Mouse (Mus musculus): Measurements from ENCODE around the gene Mgat4c. TPM values are rescaled to one million over a fixed set of nuclear protein-coding genes. Genes with fewer than 3 reads are reported as not detected.
A peak's percentile ranks its signal among the peaks of the same experiment; 100 is the strongest.

The Mgat4c gene
- polyA plus RNA-seq, 1 experiment from 2014 or later = 1.5 TPM

DNA sequence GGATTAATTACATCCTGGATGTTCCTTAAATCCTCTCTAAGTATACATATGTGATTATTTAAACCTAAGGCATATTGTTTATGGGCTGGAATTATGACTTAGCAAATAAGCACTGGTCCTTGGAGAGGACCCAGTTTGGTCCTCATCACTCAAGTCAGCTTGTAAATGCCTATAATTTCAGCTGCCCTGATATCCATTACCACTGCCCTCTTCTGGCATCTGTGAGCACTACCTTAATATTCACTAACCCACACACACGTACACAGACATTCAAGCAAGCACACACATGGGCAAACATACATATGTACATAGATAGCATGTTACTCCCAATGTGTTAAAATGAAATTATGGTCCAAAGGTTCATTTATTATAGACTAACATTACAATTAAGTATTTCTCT lies 474.6 kb downstream of the Mgat4c start:
- no peak for ATAC-seq (ENCODE audit: insufficient number of reproducible peaks, insufficient read depth, low FRiP score, low TSS enrichment)
- Histone ChIP-seq H3K4me3 (no peak overlapping the region), H3K4me1 (no peaks in the 10 kb centered on the region), H3K4me2 (replicated peaks) (no peak overlapping the region), H3K27ac (no peak overlapping the region), H3K9me3 (no peaks in the 10 kb centered on the region), H3K27me3 (no peaks in the 10 kb centered on the region), H3K36me3 (no peaks in the 10 kb centered on the region), H3K9ac (no peak overlapping the region)
- WGBS = 42% methylated on average over 1 of the region's 1 CpGs

GRCm38 (mm10) chr10:102158809-102159208 lies 477.5 kb downstream of the Mgat4c start:
- Histone ChIP-seq H3K4me2 (replicated peaks) (peak overlapping the region; percentile 21; the same call in 1 of the 2 replicates), H3K27me3 (no peaks in the 10 kb centered on the region), H3K36me3 (no peaks in the 10 kb centered on the region), H3K4me1 (no peaks in the 10 kb centered on the region), H3K27ac (no peak overlapping the region), H3K4me3 (no peak overlapping the region), H3K9ac (no peak overlapping the region), H3K9me3 (no peaks in the 10 kb centered on the region)
- WGBS = 33% methylated on average over 12 of the region's 12 CpGs
- no peak for ATAC-seq (ENCODE audit: insufficient number of reproducible peaks, insufficient read depth, low FRiP score, low TSS enrichment)

DNA sequence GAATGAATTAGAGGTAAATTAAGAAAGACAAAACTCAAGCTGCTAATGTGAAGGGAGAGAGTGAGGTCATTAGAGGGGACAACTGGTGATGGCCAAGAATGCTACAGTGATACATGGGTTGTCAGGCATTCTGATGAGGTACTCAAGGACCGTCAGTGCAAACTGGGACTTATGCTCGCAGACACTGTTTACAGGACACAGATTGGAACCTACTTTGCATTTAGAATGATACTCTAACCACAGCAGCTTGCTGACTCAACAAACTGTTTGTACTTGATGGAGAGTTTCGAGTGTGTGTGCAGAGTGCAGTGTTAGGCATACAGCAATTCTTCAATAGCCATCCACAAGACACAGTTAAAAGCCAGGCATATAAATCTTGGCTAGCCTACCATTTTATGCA lies 503.4 kb downstream of the Mgat4c start:
- WGBS = 77% methylated on average over 3 of the region's 3 CpGs
- H3K9ac ChIP-seq = no peak overlapping the region
- no peak for ATAC-seq (ENCODE audit: insufficient number of reproducible peaks, insufficient read depth, low FRiP score, low TSS enrichment)
- H3K4me1 ChIP-seq = no peaks in the 10 kb centered on the region
- no peaks in the 10 kb centered on the region for H3K9me3 ChIP-seq
- no peak overlapping the region for H3K4me3 ChIP-seq
- H3K4me2 ChIP-seq (replicated peaks) = no peak overlapping the region
- H3K27me3 ChIP-seq = no peaks in the 10 kb centered on the region
- H3K36me3 ChIP-seq = no peaks in the 10 kb centered on the region
- no peak overlapping the region for H3K27ac ChIP-seq

- Histone ChIP-seq H3K4me3 (no peak overlapping the region), H3K9me3 (no peaks in the 10 kb centered on the region), H3K27me3 (no peaks in the 10 kb centered on the region), H3K27ac (no peak overlapping the region), H3K4me2 (replicated peaks) (no peak overlapping the region), H3K9ac (no peak overlapping the region), H3K4me1 (no peaks in the 10 kb centered on the region), H3K36me3 (no peaks in the 10 kb centered on the region)
- no peak for ATAC-seq (ENCODE audit: insufficient number of reproducible peaks, insufficient read depth, low FRiP score, low TSS enrichment)
- WGBS = 80% methylated on average over 1 of the region's 1 CpGs
Measured at GRCm38 (mm10) chr10:102191646-102192045, 510.4 kb downstream of the Mgat4c start.

GRCm38 (mm10) chr10:102196850-102197249 lies 515.6 kb downstream of the Mgat4c start:
- no peak overlapping the region for H3K4me2 ChIP-seq (replicated peaks)
- no peaks in the 10 kb centered on the region for H3K4me1 ChIP-seq
- H3K9me3 ChIP-seq = no peaks in the 10 kb centered on the region
- 88% methylated on average over 4 of the region's 4 CpGs for WGBS
- no peak overlapping the region for H3K4me3 ChIP-seq
- H3K9ac ChIP-seq = no peak overlapping the region
- ATAC-seq (ENCODE audit: insufficient number of reproducible peaks, insufficient read depth, low FRiP score, low TSS enrichment) = no peak
- no peaks in the 10 kb centered on the region for H3K36me3 ChIP-seq
- H3K27ac ChIP-seq = no peak overlapping the region
- H3K27me3 ChIP-seq = no peaks in the 10 kb centered on the region

GRCm38 (mm10) chr10:102238558-102239211 lies 557.4 kb downstream of the Mgat4c start:
- no peak overlapping the region for H3K9ac ChIP-seq
- H3K36me3 ChIP-seq = no peaks in the 10 kb centered on the region
- H3K9me3 ChIP-seq = no peaks in the 10 kb centered on the region
- H3K4me1 ChIP-seq = no peaks in the 10 kb centered on the region
- no peaks in the 10 kb centered on the region for H3K27me3 ChIP-seq
- no peak overlapping the region for H3K4me2 ChIP-seq (replicated peaks)
- ATAC-seq (ENCODE audit: insufficient number of reproducible peaks, insufficient read depth, low FRiP score, low TSS enrichment) = no peak
- 60% methylated on average over 6 of the region's 6 CpGs for WGBS
- H3K4me3 ChIP-seq = no peak overlapping the region
- H3K27ac ChIP-seq = no peak overlapping the region

DNA sequence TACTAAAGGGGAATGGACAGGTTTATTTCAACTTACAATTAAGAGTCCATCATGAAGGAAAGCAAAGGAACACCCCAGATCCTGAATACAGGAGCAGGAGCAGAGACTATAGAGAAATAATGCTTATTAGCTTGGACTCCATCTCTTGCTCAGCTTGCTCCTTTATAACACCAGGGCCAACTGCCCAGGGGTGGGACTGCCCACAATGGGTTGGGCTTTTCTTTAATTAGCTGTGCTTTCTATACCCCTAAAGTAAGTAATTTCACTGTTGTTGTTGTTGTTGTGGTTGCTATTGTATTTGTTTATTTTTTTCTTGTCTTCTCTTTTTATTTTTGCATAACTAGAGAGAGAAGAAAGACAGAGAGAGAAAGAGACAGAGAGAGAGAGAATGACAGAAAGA lies 562.6 kb downstream of the Mgat4c start:
- Histone ChIP-seq H3K9ac (no peak overlapping the region), H3K27ac (no peak overlapping the region), H3K4me3 (no peak overlapping the region), H3K27me3 (no peaks in the 10 kb centered on the region), H3K4me1 (no peaks in the 10 kb centered on the region), H3K4me2 (replicated peaks) (no peak overlapping the region), H3K9me3 (no peaks in the 10 kb centered on the region), H3K36me3 (no peaks in the 10 kb centered on the region)
- ATAC-seq (ENCODE audit: insufficient number of reproducible peaks, insufficient read depth, low FRiP score, low TSS enrichment) = no peak

GRCm38 (mm10) chr10:102244601-102245000 lies 563.3 kb downstream of the Mgat4c start:
- Histone ChIP-seq H3K27ac (no peak overlapping the region), H3K4me1 (no peaks in the 10 kb centered on the region), H3K4me3 (no peak overlapping the region), H3K4me2 (replicated peaks) (no peak overlapping the region), H3K27me3 (no peaks in the 10 kb centered on the region), H3K36me3 (no peaks in the 10 kb centered on the region), H3K9ac (no peak overlapping the region), H3K9me3 (no peaks in the 10 kb centered on the region)
- 57% methylated on average over 5 of the region's 5 CpGs for WGBS
- ATAC-seq (ENCODE audit: insufficient number of reproducible peaks, insufficient read depth, low FRiP score, low TSS enrichment) = no peak

- Histone ChIP-seq H3K4me2 (replicated peaks) (no peak overlapping the region), H3K4me3 (no peak overlapping the region), H3K27ac (no peak overlapping the region), H3K36me3 (no peaks in the 10 kb centered on the region), H3K4me1 (no peaks in the 10 kb centered on the region), H3K27me3 (no peaks in the 10 kb centered on the region), H3K9me3 (no peaks in the 10 kb centered on the region), H3K9ac (no peak overlapping the region)
- WGBS = 66% methylated on average over 9 of the region's 9 CpGs
- ATAC-seq (ENCODE audit: insufficient number of reproducible peaks, insufficient read depth, low FRiP score, low TSS enrichment) = no peak
Measured at GRCm38 (mm10) chr10:102245269-102245668, 564.0 kb downstream of the Mgat4c start.

DNA sequence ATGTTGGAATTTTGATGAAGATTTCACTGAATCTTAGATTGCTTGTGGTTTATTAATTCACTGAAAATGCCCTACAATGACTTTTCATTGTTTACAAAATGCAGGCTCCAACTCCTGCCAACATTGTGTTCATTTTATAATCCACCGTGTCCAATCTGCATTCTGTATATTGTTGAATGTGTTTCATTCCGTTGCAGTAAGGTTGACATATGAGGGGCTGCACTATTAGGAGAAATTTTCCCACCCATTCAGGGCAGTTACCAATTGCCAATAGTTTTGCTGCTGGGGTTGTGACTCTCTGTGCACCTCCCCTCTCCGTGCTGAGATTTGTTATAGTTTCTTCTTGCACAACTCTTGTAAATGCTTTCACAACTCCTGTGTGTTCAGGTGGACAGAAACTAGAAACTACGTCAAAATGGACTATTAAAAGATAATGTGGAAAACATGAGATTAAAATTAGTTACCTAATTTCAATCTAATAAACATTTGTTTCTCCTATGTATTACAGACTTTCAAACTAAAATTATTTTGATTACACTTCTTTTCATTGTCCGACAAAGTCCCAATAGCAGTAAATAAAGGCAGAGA lies 627.7 kb downstream of the Mgat4c start:
- ATAC-seq (ENCODE audit: insufficient number of reproducible peaks, insufficient read depth, low FRiP score, low TSS enrichment) = no peak
- WGBS = 87% methylated on average over 5 of the region's 5 CpGs

GRCm38 (mm10) chr10:102365685-102366381 lies 684.5 kb downstream of the Mgat4c start:
- no peaks in the 10 kb centered on the region for H3K4me1 ChIP-seq
- 70% methylated on average over 5 of the region's 5 CpGs for WGBS
- H3K9me3 ChIP-seq = no peaks in the 10 kb centered on the region
- H3K27me3 ChIP-seq = no peaks in the 10 kb centered on the region
- no peak overlapping the region for H3K9ac ChIP-seq
- H3K36me3 ChIP-seq = no peaks in the 10 kb centered on the region
- no peak overlapping the region for H3K4me2 ChIP-seq (replicated peaks)
- no peak for ATAC-seq (ENCODE audit: insufficient number of reproducible peaks, insufficient read depth, low FRiP score, low TSS enrichment)
- H3K27ac ChIP-seq = no peak overlapping the region
- H3K4me3 ChIP-seq = no peak overlapping the region

More for the DNA sequence above, 627.7 kb downstream of the Mgat4c start:
- no peak overlapping the region for H3K9ac ChIP-seq
- no peak overlapping the region for H3K27ac ChIP-seq
- H3K9me3 ChIP-seq = no peaks in the 10 kb centered on the region
- H3K4me2 ChIP-seq (replicated peaks) = no peak overlapping the region
- H3K27me3 ChIP-seq = no peaks in the 10 kb centered on the region
- no peak overlapping the region for H3K4me3 ChIP-seq
- H3K36me3 ChIP-seq = no peaks in the 10 kb centered on the region
- H3K4me1 ChIP-seq = no peaks in the 10 kb centered on the region

DNA sequence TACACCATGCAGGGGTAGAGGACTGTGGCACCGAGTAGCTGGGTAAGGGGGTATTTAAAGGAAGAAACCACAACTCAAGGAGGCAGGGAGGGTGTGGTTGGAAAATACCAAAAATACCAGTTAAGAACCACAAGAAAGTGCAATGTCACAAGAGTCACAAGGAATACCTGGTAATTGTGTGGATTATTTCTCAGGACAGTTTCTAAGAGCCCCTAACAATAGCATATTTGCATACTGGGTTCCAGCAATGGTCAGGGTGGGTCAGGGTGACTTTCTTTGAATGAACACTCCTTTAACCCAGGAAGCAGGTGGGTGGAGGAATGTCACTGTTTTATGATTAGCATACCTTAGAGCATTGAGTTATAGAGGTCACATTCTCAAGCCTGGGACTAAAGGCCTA lies 689.3 kb downstream of the Mgat4c start:
- ATAC-seq (ENCODE audit: insufficient number of reproducible peaks, insufficient read depth, low FRiP score, low TSS enrichment) = no peak
- no peaks in the 10 kb centered on the region for H3K4me1 ChIP-seq
- no peak overlapping the region for H3K4me3 ChIP-seq
- H3K36me3 ChIP-seq = no peaks in the 10 kb centered on the region
- 91% methylated on average over 1 of the region's 1 CpGs for WGBS
- no peak overlapping the region for H3K27ac ChIP-seq
- no peak overlapping the region for H3K4me2 ChIP-seq (replicated peaks)
- H3K9me3 ChIP-seq = no peaks in the 10 kb centered on the region
- H3K27me3 ChIP-seq = no peaks in the 10 kb centered on the region
- H3K9ac ChIP-seq = no peak overlapping the region
